Mouse (Mus musculus) retina, postnatal 1 day (tissue): ENCODE data around the gene Ugt1a6b.

Experiments used
- DNase-seq: peaks from one replicate; pipeline ENCODE4 v3.0.0-alpha.2; 2012

The Ugt1a6b gene

DNA sequence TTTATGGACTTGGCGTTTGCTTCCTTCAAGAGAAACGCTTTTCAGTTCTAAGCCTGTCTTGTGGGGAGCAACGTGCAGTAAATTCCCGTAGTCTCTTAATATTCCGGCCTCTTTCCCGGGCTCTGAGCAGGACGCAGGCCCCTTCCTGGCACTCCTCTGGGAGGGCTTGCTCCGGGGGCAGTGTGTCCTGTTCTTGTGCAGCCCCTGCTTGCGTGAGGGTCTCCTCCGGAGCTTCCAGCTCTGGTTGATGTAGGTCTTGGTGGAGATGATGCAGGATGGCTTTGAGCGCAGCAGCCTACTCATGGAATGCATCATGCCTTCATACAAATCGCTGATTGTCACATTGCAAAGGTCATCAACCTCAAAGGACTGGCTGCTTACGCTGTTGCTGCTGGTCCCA, 163.1 kb downstream of the Ugt1a6b start:
- no peak for DNase-seq

DNA sequence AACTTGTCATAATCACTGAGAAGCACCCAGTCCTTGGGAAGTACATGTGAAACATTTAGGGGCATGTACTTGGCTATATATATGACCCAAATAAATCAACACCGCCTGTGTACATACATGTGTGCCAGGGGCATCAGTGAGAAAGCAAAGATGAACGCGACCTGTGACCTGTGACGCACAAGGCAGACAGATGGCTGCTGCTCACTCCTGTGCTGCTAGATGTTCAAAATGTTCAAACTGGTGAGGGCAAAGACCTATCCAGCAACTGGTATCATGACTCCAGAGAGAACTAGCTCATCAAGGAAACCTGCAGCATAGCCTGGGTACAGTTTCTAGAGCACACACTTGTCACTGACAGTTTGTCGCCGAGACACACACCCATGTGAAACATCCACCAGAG, 164.4 kb downstream of the Ugt1a6b start:
- no peak for DNase-seq

DNA sequence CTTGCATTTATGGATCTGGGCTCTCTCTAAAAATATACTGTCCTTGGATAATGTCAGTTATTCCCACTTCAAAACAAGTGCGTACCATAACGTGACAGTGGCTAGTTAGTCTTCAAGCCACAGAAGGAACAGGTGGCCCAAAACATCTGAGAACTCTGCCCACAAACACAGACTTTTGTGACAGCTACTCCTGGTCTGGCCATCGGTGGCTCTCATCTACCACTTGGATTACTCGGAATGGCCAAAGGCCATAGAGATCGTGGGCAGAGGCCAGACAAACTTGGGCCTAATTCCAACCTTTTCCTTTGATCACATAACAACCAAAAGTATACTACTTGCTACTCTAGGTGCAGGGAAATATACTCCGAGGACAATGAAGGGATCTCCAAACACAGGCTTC, 165.0 kb downstream of the Ugt1a6b start:
- no peak for DNase-seq
